Mouse (Mus musculus): ENCODE data around the gene F7.

DNA sequence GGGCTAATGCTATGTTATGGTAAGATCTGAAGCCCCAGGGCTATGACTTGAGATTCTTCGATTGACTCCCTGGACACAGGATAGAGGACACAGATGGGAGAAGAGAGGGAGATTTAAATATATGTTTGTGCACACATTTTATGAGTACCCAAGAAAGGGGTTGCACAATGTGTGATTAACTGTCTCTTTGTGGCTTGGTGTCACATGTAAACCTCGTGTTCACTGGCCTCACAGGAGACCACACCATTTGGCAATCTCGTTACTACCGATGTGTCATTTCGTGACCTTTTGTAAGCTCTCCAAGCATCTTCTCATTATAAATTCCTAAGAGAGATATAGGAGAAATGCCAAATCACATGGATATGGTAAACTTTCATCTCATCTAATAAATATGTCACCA is 1.8 kb downstream of the F7 start:
- TF ChIP-seq POLR2A (IDR thresholded peaks at IDR 0.05; ENCODE audit: borderline replicate concordance, extremely low read depth, low read depth, low read length) (no peak), CTCF (IDR thresholded peaks at IDR 0.05; ENCODE audit: insufficient read depth, low read length) (no peak)

Data from lung, adult 2 months (tissue).